Mouse (Mus musculus) embryonic fibroblast, embryonic 13.5 days (primary cell): ENCODE measurements around the gene Gm5142. TPM values are rescaled to one million over a fixed set of nuclear protein-coding genes. Genes with fewer than 3 reads are reported as not detected.

ENCODE experiments used
- H3K27ac ChIP-seq: 2 replicates; pipeline ENCODE4 v1.5.1; 2012; ENCODE audit warnings: low read length, control low read depth, inconsistent platforms; ENCODE audit not compliant: insufficient read depth
- H3K4me1 ChIP-seq: 2 replicates; pipeline ENCODE4 v1.6.1; 2011; ENCODE audit warnings: low read length; ENCODE audit not compliant: control insufficient read depth, insufficient read depth
- H3K4me3 ChIP-seq: 2 replicates; pipeline ENCODE4 v1.5.1; 2011; ENCODE audit warnings: mild to moderate bottlenecking, control low read depth, low read length; ENCODE audit not compliant: insufficient read depth
- CTCF ChIP-seq: IDR thresholded peaks from 2 replicates; pipeline ENCODE4 v1.5.1; 2011; ENCODE audit warnings: mild to moderate bottlenecking, control low read depth, low read length, moderate library complexity, borderline replicate concordance; ENCODE audit not compliant: insufficient read depth
- POLR2A ChIP-seq: IDR thresholded peaks from 2 replicates; pipeline ENCODE4 v1.6.1; 2011; ENCODE audit warnings: low read depth, mild to moderate bottlenecking, control low read depth, low read length, moderate library complexity
- polyA plus RNA-seq: library from polyadenylated mRNA; stranded (reverse); fragments of >200 nt; gene quantifications from 2 replicates; pipeline ENCODE4 v1.2.4, GENCODE M21; 2011; ENCODE audit warnings: low read depth; ENCODE audit not compliant: missing spikeins, insufficient read length

Gene Gm5142
- polyA plus RNA-seq, 1 experiment: not detected

- Histone ChIP-seq H3K4me3 (no peak overlapping the region), H3K4me1 (no peaks in the 10 kb centered on the region), H3K27ac (no peak overlapping the region)
- TF ChIP-seq POLR2A (no peak), CTCF (no peak)
Measured at GRCm38 (mm10) chr14:59185514-59185913, 7.0 kb upstream of the Gm5142 start.

- no peak overlapping the region for H3K4me3 ChIP-seq
Measured at GRCm38 (mm10) chr14:59182732-59183131, 4.2 kb upstream of the Gm5142 start.

GRCm38 (mm10) chr14:59157016-59157698 is 21.4 kb downstream of the Gm5142 start:
- H3K27ac ChIP-seq: no peak overlapping the region
- H3K4me1 ChIP-seq: no peaks in the 10 kb centered on the region
- no peak for TF ChIP-seq CTCF
- TF ChIP-seq POLR2A: no peak
- H3K4me3 ChIP-seq: no peak overlapping the region

More at GRCm38 (mm10) chr14:59182732-59183131, 4.2 kb upstream of the Gm5142 start:
- Histone ChIP-seq H3K4me1 (no peaks in the 10 kb centered on the region), H3K27ac (no peak overlapping the region)
- TF ChIP-seq POLR2A: no peak
- no peak for TF ChIP-seq CTCF

DNA sequence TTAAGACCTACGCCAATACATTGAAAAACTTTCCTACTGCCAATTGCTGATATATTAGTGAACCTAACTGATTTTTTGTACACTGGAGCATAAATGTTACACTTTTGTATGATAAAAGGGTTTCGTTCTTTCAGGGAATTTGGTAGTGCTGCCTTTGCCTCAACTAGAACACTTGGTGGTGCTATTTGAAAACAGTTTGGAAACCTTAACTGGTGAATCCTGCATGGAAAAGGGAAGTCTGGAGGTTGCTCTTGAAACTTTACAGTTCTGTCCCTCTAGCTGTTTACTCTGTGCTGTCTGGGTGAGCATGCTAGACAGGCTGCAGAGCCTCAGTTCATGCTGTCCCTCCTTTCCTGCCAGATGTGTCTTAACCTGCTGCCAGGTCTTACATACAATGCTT is 23.0 kb downstream of the Gm5142 start:
- H3K27ac ChIP-seq: no peak overlapping the region
- H3K4me1 ChIP-seq: no peaks in the 10 kb centered on the region
- no peak for TF ChIP-seq CTCF
- TF ChIP-seq POLR2A: no peak
- H3K4me3 ChIP-seq: no peak overlapping the region

- no peak within 1 kb of the TSS for H3K4me3 ChIP-seq
- no peak for TF ChIP-seq POLR2A
- TF ChIP-seq CTCF: no peak
- H3K4me1 ChIP-seq: no peaks in the 10 kb centered on the region
- no peak within 1 kb of the TSS for H3K27ac ChIP-seq
Measured at GRCm38 (mm10) chr14:59142793-59143192, 35.8 kb downstream of the Gm5142 start, which contains the start of gene 1700129C05Rik. 1700129C05Rik (minus strand) TSS chr14:59142893.

DNA sequence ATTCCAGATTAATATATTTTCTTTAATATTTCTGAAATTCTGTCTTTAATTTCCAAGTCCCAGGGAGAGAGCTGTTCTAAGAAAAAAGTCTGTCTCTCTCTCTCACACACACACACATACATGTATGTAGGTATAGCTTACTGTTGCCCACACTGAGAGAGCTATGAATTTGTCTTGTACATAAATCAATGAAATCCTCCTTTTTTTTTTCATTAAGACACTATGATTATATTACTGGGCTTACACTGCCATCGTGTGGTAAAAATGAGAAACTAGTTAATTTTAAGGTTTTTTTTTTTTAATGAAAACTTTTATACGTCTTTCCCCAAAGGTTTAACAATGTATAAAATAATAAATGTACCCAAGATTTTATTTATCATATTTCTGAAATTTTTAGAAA is 64.3 kb downstream of the Gm5142 start:
- H3K4me1 ChIP-seq: no peaks in the 10 kb centered on the region
- H3K27ac ChIP-seq: no peak overlapping the region
- TF ChIP-seq POLR2A (no peak), CTCF (no peak)
- H3K4me3 ChIP-seq: no peak overlapping the region

Other genes starting within 250 kb of the Gm5142 start
- gene 1700129C05Rik, start 35.9 kb downstream of the Gm5142 start, polyA plus RNA-seq: not detected in 2 replicates
- gene Rcbtb1, start 22.5 kb upstream of the Gm5142 start, polyA plus RNA-seq: 46.9 and 50.2 TPM in 2 replicates
- not detected in 2 replicates for gene Gm6904, start 81.5 kb upstream of the Gm5142 start, polyA plus RNA-seq
- not detected in 2 replicates for gene Phf11a, start 118.8 kb upstream of the Gm5142 start, polyA plus RNA-seq
- gene Phf11b, start 162.6 kb upstream of the Gm5142 start, polyA plus RNA-seq: not detected in 2 replicates
- 7.8 and 9.5 TPM in 2 replicates for gene Phf11d, start 186.7 kb upstream of the Gm5142 start, polyA plus RNA-seq
- 0.73 and 1.4 TPM in 2 replicates for gene Phf11c, start 216.6 kb upstream of the Gm5142 start, polyA plus RNA-seq